Mouse (Mus musculus): ENCODE measurements around the gene Osbpl11.

Gene Osbpl11

GRCm38 (mm10) chr16:33242046-33242445 lies 57.2 kb downstream of the Osbpl11 start:
- no peak for DNase-seq (ENCODE audit: low spot score in 2 of 2)

GRCm38 (mm10) chr16:33244136-33244691 lies 59.3 kb downstream of the Osbpl11 start:
- DNase-seq (ENCODE audit: low spot score in 2 of 2), result no peak

- no peak for DNase-seq (ENCODE audit: low spot score in 2 of 2)
Observed at GRCm38 (mm10) chr16:33244933-33245470, 60.1 kb downstream of the Osbpl11 start.

DNA sequence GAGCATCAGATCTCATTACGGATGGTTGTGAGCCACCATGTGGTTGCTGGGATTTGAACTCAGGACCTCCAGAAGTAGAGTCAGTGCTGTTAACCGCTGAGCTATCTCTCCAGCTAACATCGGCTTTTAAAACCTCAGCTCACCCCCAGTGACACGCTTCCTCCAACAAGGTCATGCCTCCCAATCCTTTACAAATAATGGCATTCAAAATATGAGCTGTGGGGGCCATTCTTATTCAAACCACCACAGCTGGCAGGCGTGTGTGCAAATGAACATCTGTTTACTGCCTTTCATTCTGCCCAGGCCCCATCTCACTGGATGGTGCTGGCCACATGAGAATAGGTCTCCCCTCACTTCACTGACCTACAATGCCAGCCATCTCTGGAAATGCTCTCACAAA lies 61.7 kb downstream of the Osbpl11 start:
- DNase-seq (ENCODE audit: low spot score in 2 of 2), result no peak

DNA sequence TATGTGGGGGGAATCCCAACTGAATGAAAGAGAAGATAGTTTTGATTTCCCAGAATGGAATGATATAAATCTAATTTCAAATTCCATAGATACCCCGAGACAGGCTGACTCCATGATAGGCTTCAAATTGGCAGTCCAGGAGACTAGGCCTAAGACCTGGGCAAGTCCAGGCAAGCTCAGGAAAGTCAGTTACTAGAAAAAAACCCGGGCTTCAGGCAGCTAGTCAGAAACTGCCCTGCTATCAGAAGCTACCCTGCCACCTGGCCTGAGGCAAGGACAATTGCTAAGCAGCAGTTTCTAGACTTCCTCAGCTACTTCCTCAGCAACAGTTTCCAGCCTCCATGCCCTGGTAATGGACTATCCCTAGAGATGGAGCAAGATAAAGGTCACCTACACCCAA lies 62.1 kb downstream of the Osbpl11 start:
- no peak for DNase-seq (ENCODE audit: low spot score in 2 of 2)

GRCm38 (mm10) chr16:33250651-33251120 lies 65.8 kb downstream of the Osbpl11 start:
- no peak for DNase-seq (ENCODE audit: low spot score in 2 of 2)

DNA sequence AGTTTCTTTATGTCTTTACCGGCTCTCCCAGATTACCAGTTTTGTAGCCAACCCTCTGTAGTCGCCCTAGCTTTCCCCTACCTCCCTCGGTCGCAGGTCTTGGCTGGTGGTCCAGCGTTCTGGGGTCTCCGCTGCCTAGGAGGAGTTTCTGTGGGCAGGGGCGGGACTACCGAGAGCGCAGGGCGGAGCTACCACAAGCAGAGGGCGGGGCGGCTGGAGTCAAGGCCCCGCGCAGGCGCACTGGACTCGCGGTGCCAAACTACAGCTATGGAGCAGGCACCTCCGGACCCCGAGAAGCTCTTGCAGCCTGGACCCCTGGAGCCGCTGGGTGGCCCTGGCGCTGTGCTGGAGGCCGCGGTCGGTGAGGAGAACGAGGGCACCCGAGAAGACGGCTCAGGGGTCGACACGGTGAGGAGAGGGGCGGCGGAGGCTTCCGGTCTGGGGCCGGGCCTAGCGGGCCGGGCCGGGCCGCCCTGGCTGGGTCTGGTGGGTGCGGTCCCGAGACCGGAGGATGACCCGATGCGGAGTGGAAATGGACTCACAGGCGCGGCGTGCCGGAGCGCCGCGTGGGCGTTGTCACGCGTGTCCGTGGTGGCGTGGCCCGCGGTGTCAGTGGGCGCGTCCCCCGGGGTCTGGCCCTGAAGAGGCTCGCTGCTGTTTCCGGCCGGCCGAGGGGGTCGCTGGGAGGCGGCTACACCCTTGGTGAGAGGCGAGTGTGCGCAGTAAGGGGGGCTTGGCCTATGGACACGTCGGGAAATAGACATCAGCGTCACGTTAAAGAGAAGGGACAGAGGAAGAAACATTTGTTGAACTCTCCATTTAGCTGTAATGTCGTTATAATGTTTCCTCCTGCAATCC lies 66.6 kb downstream of the Osbpl11 start, which contains the start of gene Snx4:
Gene Snx4 (plus strand): TSS at position 249 of the 858 bp plus-strand sequence.
- DNase-seq (ENCODE audit: low spot score in 2 of 2), result peak; percentile 71 to 91

- no peak for DNase-seq (ENCODE audit: low spot score in 2 of 2)
Observed at GRCm38 (mm10) chr16:33255601-33256000, 70.7 kb downstream of the Osbpl11 start.

- DNase-seq (ENCODE audit: low spot score in 2 of 2), result no peak
Observed at GRCm38 (mm10) chr16:33258530-33258929, 73.7 kb downstream of the Osbpl11 start.

DNA sequence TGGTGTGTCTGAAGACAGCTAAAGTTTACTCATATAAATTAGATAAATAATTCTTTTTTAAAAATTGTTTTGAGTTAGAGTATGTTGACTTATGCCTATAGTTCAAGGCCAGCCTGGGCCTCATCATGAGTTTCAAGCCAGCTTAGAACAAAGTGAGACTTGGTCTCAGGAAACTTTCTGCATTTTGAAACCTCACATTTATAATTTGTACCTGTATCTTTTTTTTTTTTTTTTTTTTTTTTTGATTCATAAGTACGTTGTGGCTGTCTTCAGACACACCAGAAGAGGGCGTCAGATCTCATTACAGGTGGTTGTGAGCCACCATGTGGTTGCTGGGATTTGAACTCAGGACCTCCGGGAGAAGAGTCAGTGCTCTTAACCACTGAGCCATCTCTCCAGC lies 75.0 kb downstream of the Osbpl11 start:
- no peak for DNase-seq (ENCODE audit: low spot score in 2 of 2)

DNA sequence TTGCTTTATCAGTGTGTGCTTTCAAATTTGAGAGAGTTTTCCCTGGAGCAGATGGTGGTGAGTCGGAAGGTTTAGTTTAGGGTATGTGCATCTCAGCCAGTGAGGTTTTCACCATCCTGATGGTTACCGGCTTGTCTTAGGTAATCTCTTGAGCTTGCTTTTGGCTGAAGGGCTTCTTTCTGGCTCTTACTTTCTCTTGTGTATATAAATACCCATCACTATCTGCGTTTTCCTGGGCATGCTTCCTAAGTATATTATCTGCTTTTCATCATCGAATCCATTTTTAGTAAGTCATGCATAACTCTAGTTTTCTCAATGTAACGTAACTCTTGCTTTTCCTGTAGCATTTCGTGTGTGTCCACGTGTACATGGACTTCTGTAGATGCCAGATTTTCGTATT lies 76.0 kb downstream of the Osbpl11 start:
- DNase-seq (ENCODE audit: low spot score in 2 of 2), result no peak

DNA sequence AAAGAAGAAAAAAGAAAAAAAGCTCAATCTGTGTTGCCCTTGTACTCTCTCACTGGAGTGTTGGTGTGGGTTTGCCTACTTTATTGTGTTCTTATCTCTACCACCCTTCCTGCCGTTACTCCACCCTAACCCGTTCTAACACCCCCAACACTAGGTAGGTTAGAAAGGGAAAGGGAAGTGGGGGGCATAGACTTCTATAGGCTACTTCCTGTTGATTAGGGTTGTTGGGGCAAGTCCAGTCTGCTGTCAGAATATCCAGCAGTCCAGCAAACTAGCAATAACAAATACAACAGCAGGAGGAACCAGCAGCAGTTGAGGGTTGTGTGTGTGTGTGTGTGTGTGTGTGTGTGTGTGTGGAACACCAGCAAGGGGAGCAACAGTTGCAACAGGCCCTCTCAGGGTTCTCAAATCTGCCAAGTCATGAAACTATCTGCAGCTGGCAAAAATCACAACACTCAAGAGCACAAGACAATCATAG lies 76.8 kb downstream of the Osbpl11 start:
- DNase-seq (ENCODE audit: low spot score in 2 of 2), result no peak

- no peak for DNase-seq (ENCODE audit: low spot score in 2 of 2)
Observed at GRCm38 (mm10) chr16:33262096-33262495, 77.2 kb downstream of the Osbpl11 start.

DNA sequence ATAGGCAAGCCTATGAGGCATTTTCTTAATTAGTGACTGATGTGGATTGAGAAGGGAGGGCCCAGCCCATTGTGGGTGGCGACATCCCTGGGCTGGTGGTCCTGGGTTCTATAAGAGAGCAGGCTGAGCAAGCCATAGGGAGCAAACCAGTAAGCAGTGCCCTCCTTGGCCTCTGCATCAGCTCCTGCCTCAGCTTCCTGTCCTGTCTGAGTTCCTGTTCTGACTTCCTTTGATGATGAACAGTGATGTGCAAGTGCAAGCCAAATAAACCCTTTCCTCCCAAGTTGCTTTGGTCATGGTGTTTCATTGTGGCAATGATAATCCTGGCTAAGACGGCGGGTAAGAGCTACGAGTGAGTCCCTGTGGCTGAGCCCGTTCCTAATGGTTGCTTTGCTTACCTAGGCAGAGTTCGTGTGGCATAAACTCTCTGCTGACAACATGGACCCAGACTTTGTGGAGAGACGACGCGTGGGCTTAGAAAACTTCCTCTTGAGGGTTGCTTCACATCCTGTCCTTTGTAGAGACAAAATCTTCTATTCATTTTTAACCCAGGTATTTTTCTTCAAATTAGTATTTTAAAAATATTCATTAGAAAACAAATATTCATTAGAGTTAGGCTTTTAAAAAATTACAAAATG lies 82.9 kb downstream of the Osbpl11 start:
- no peak for DNase-seq (ENCODE audit: low spot score in 2 of 2)

DNA sequence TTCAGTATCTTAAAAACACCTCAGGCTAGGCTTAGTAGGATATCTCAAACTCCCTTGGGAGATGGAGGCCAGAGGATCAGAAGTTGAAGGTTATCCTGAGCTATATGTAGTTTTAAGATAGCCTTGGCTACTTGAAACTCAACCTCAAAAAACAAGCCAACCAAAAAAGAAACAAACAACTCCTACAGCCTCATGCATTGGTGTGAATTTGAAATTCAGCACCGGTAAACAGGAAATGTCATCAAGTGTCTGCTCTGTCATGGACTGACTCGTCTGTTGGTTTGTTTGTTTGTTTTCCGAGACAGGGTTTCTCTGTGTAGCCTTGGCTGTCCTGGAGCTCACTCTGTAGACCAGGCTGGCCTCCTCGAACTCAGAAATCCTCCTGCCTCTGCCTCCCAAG lies 87.0 kb downstream of the Osbpl11 start:
- no peak for DNase-seq (ENCODE audit: low spot score in 2 of 2)

DNA sequence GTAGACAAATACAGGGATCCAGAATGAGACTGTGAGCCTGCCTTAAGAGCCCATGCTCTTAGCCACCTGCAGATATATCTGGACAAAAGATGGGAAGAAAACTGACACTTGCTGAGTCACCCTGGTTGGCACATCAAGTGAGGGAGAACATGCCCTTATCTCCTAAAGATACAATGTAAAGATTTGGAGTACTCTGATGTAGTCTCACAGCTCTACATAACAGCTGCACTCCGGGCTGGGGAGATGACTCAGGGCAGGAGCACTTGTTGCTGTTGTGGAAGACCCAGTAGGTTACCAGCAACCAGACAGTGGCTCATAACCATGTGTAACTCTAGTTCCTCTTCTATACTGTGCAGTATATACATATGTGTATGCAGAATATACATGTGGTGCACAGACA lies 98.2 kb downstream of the Osbpl11 start:
- DNase-seq (ENCODE audit: low spot score in 2 of 2), result no peak

DNA sequence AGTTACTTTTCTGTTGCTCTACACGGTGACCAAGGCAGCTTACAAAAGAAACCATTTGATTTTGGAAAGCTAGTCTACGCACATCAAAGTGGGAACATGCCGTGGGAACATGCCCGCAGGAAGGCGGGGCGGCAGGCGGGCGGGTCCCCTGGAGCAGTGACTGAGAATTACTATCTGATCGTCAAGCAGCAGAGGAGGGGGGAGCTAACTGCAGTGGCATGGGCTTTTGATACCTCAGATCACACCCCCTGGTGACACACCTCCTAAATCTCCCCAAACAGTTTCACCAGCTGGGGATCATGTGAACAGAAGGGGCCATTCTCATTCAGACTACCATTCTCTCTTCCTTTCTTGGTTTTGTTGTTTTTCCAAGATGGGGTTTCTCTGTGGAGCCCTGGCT lies 103.7 kb downstream of the Osbpl11 start:
- no peak for DNase-seq (ENCODE audit: low spot score in 2 of 2)

- DNase-seq (ENCODE audit: low spot score in 2 of 2), result no peak
Observed at GRCm38 (mm10) chr16:33289981-33290380, 105.1 kb downstream of the Osbpl11 start.

GRCm38 (mm10) chr16:33292241-33292640 lies 107.4 kb downstream of the Osbpl11 start:
- no peak for DNase-seq (ENCODE audit: low spot score in 2 of 2)
